Mouse (Mus musculus): Measurements from ENCODE around the gene D430041D05Rik. TPM values are rescaled to one million over a fixed set of nuclear protein-coding genes. Genes with fewer than 3 reads are reported as not detected.

D430041D05Rik gene
- polyA plus RNA-seq, 1 experiment = 18.1 TPM

DNA sequence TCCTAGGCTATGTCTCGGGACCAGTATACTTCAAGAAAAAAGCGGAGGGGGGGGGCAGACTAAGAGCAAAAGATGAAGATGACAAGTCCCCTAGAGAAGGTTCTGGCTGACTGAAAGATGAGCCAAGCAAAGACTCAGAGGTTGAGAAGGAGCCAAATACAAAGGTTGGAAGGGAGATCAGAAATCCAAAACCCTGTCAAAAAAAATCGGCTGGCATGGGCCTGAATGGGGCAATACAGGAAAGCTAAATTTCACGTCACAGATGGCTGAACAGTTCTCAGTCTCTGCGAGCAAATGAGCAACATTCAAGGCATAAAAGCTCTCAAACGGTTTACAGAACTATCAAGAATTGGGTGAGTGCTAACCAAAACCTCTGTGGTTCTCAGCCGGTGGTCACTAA, 2.5 kb downstream of the D430041D05Rik start:
- no peak for DNase-seq (ENCODE audit: low read depth)
- TF ChIP-seq CTCF (IDR thresholded peaks at IDR 0.05; ENCODE audit: borderline replicate concordance, extremely low read depth, insufficient read depth, insufficient read length) (no peak), POLR2A (IDR thresholded peaks at IDR 0.05; ENCODE audit: borderline replicate concordance, extremely low read depth, insufficient read depth, insufficient read length, poor library complexity, severe bottlenecking) (no peak)

DNA sequence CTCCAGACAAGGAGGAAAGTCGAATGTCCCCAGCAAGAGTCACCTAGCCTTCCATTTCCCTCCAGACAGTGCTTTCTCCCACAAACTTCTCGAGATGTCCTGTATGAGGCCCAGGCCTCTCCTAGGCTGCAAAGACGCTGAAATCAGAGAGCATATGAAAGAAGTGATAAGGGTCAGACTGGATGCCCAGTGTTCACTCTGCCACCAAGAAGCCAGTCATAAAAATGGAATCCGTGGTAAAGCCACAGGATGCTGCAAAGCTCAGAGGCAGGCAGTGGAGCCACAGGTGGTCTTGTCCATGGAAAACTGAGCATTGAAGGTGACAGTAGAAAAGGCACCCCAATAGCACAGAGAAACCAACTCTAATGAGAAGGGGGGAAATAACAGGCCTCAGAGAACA, 2.9 kb downstream of the D430041D05Rik start:
- no peak for DNase-seq (ENCODE audit: low read depth)
- no peak for TF ChIP-seq CTCF (IDR thresholded peaks at IDR 0.05; ENCODE audit: borderline replicate concordance, extremely low read depth, insufficient read depth, insufficient read length)
- no peak for TF ChIP-seq POLR2A (IDR thresholded peaks at IDR 0.05; ENCODE audit: borderline replicate concordance, extremely low read depth, insufficient read depth, insufficient read length, poor library complexity, severe bottlenecking)

DNA sequence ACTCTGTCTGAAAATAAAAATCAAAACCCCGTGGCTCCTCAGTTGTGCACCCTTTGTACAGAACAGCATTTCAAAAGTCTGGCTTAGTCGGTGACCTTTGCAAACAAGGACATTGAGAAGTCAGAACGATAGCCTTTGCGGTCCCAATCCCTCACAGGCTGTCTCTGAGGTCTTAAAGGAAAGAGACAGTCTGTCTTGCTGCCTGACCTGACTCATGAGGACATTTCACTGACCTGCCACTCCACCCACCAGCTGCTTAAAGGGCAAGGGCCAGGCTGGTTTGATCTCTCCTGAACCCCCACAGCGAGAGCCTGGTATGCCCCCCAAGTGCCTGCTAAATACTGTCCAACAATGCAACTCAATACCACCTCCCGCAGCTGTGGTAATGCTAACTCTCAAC, 6.8 kb downstream of the D430041D05Rik start:
- no peak for DNase-seq (ENCODE audit: low read depth)
- TF ChIP-seq CTCF (IDR thresholded peaks at IDR 0.05; ENCODE audit: borderline replicate concordance, extremely low read depth, insufficient read depth, insufficient read length) = no peak
- no peak for TF ChIP-seq POLR2A (IDR thresholded peaks at IDR 0.05; ENCODE audit: borderline replicate concordance, extremely low read depth, insufficient read depth, insufficient read length, poor library complexity, severe bottlenecking)

DNA sequence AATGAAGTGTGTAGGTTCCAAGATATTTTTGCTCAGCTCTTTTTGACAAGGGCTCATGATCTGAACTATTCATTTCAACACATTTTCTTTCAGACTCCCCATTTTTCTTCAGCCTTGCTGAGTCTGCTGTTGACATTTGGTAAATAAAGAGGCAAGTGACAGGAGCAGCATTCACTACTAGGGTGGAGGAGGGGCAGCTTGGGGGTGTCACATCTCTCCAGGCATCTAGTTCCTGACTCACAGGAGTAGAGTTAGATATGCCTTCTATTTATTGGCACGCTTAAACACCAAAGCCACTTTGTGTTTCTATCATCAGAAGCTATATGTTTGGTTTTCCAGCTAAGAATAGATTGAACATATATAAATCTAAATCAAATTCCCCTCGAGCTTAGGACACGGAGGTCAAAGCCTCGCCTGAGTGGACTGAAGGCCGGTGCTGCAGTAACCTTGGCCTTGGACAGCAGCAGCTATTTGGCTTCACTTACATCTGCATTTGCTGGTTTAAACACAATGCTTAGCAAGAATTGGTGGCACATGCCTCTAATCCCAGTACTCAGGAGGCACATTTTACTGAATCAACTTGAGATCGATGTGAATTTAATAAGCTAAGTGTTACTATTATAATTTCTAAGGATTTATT, 12.0 kb downstream of the D430041D05Rik start:
- no peak for DNase-seq (ENCODE audit: low read depth)
- TF ChIP-seq POLR2A (IDR thresholded peaks at IDR 0.05; ENCODE audit: borderline replicate concordance, extremely low read depth, insufficient read depth, insufficient read length, poor library complexity, severe bottlenecking) (no peak), CTCF (IDR thresholded peaks at IDR 0.05; ENCODE audit: borderline replicate concordance, extremely low read depth, insufficient read depth, insufficient read length) (no peak)

DNA sequence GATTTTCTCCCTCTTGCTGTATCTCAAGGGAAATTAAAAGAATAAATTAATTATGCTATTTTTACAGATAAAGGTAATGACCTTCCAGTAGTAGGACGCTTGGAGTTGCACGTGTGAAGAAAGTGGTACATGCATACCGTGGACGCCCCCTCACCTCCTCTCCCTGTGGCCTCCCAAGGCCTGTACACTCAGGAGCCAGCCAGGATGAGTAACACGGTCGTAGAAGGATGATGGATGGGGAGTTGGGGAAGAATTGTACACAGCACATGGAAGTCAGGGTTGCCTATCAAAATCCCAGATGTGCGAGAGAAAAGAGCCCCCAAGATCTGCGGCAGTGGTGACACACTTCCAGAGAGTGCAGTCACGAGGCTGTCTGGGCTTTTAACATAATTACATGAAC, 14.9 kb downstream of the D430041D05Rik start:
- DNase-seq (ENCODE audit: low read depth) = no peak
- TF ChIP-seq CTCF (IDR thresholded peaks at IDR 0.05; ENCODE audit: borderline replicate concordance, extremely low read depth, insufficient read depth, insufficient read length) = no peak
- no peak for TF ChIP-seq POLR2A (IDR thresholded peaks at IDR 0.05; ENCODE audit: borderline replicate concordance, extremely low read depth, insufficient read depth, insufficient read length, poor library complexity, severe bottlenecking)

DNA sequence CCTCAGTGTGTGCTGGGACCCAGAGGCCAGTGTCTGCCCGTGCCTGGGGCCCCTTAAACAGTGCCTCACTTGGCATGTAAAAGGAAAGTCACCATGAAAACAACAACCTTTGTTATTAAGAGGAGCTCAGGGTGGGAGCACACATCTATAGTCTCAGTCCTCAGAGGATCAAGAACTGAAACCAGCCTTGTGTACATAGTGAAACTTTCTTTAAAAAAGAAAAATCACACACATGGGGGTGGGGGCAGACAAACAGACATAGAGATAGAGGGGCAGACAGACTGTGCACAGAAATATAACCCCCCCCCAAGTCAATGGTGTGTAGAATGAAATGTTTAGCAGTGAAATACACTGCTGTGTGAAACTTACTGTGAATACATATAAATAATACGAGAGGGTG, 16.0 kb downstream of the D430041D05Rik start:
- TF ChIP-seq POLR2A (IDR thresholded peaks at IDR 0.05; ENCODE audit: borderline replicate concordance, extremely low read depth, insufficient read depth, insufficient read length, poor library complexity, severe bottlenecking) (no peak), CTCF (IDR thresholded peaks at IDR 0.05; ENCODE audit: borderline replicate concordance, extremely low read depth, insufficient read depth, insufficient read length) (no peak)
- DNase-seq (ENCODE audit: low read depth) = no peak

DNA sequence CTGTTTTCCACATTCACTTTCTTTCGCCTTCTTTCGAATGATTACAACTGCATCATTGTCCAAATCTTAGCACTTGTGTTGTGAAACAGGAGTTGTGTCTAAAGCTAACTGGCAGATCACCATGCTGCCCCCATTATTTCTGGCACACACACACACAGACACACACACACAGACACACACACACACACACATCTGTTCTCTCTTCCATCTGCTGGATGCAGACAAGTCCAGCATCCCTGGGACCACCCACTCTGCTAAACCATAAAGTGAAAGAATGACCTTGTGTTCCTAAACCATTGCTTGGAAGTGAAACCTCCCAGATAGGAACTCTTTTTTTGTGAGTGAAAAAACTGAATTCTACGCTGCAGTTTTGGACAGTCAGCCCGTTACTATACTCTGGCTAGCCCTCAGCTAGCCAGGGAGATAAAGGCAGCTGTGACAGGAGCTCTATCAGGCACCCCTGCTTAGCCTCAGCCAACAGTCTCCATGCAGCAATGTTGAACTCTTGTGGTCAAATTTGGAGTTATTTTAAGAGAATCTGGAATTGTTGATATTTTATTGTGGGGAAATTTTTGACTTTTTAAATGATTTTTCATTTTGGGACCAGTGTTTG, 18.0 kb downstream of the D430041D05Rik start:
- no peak for DNase-seq (ENCODE audit: low read depth)

DNA sequence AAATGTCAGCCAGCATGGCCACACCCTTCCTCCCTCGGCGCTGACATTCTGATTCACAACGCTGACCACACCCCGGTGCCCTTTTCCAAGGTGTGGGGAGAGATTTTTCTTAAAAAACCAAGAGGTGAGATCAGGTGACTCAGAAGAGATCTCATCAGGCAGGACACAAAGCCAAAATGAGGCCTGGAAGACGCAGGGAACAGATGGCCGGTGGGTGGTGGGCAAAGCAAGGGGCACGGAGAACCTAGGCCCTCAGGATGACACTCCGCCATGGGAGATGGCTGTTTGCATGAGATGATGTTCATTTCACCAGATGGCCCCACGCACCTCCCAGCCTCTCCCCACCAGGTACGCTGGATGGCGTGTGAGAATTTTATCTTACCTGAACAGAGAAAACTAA, 21.6 kb downstream of the D430041D05Rik start:
- DNase-seq (ENCODE audit: low read depth) = no peak
- TF ChIP-seq CTCF (IDR thresholded peaks at IDR 0.05; ENCODE audit: borderline replicate concordance, extremely low read depth, insufficient read depth, insufficient read length) (no peak), POLR2A (IDR thresholded peaks at IDR 0.05; ENCODE audit: borderline replicate concordance, extremely low read depth, insufficient read depth, insufficient read length, poor library complexity, severe bottlenecking) (no peak)

More for the DNA sequence above, 18.0 kb downstream of the D430041D05Rik start:
- TF ChIP-seq POLR2A (IDR thresholded peaks at IDR 0.05; ENCODE audit: borderline replicate concordance, extremely low read depth, insufficient read depth, insufficient read length, poor library complexity, severe bottlenecking) (no peak), CTCF (IDR thresholded peaks at IDR 0.05; ENCODE audit: borderline replicate concordance, extremely low read depth, insufficient read depth, insufficient read length) (no peak)

DNA sequence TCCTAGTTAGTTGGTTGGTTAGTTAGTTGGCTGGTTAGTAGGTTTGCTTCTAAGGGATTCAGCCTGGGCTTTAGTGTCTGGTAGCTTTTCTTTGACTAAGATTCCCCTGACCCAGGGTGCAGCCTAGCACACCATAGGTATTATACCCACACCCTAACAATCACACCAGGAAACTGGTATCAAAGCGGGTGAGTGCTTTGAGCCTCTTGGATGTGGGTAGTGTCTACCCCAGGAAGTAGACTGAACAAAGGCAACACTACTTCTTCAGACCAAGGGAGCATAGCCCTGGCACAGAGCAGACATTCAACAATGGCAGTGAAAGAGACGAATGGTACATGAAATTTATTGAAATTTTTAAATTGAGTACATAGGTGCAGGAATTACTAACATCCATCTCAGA, 24.9 kb downstream of the D430041D05Rik start:
- TF ChIP-seq POLR2A (IDR thresholded peaks at IDR 0.05; ENCODE audit: borderline replicate concordance, extremely low read depth, insufficient read depth, insufficient read length, poor library complexity, severe bottlenecking) = no peak
- no peak for TF ChIP-seq CTCF (IDR thresholded peaks at IDR 0.05; ENCODE audit: borderline replicate concordance, extremely low read depth, insufficient read depth, insufficient read length)
- no peak for DNase-seq (ENCODE audit: low read depth)

DNA sequence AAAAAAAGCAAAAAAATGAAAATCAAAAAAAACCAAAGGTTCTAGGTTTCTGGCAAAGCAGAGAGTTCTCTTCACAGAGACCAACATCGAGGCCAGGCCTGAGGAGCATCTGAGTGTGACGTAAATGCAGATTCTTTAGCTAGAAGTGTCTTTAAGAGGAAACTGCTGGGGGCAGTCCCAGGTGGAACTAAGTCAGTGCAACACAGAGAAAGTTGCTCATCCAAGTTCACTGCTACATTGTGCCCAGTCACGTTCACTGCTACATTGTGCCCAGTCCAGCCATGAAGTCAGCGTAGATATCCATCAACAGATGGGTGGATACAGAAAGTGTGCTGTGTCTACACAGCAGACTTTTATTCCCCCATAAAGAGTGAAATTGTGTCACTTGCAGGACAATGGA, 27.2 kb downstream of the D430041D05Rik start:
- DNase-seq (ENCODE audit: low read depth) = no peak
- TF ChIP-seq CTCF (IDR thresholded peaks at IDR 0.05; ENCODE audit: borderline replicate concordance, extremely low read depth, insufficient read depth, insufficient read length) = no peak
- TF ChIP-seq POLR2A (IDR thresholded peaks at IDR 0.05; ENCODE audit: borderline replicate concordance, extremely low read depth, insufficient read depth, insufficient read length, poor library complexity, severe bottlenecking) = no peak

DNA sequence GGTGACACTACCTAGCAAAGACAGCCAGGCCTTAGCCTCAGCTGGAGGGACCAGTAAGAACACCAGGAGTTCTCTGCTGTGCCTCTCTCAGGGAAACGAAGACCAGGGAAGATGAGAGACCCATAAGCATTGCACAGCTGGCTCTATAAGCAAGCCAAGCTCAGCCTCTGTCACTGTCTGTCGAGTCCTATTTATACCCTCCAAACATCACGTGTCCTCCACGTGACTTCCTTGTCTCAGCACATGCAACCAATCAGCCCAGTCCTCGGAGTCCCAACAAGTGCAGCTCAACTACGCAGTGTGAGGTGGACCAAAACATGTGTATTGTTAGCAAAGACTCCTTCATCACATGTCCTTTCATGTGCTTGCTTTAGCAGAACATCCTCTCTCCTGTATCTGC, 28.0 kb downstream of the D430041D05Rik start:
- no peak for TF ChIP-seq CTCF (IDR thresholded peaks at IDR 0.05; ENCODE audit: borderline replicate concordance, extremely low read depth, insufficient read depth, insufficient read length)
- TF ChIP-seq POLR2A (IDR thresholded peaks at IDR 0.05; ENCODE audit: borderline replicate concordance, extremely low read depth, insufficient read depth, insufficient read length, poor library complexity, severe bottlenecking) = no peak
- no peak for DNase-seq (ENCODE audit: low read depth)

DNA sequence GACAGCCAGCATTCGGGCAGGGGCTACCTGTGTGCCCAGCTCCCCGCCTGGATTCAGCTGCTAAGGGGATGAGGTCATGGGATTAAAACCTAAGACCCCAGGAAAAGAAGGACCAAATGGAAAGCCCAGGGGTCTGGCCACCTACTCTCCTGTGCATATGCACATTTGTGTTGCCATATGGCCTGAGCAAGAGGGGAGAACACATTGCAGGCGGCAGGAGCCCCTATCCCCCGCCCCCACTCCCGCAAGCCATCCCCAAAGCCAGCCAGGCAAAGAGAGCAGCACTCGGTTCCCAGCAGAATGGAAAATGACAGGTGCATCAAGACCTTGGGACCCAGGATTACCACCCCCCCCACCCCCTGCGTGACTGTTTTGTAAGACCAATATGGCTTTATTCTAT, 31.5 kb downstream of the D430041D05Rik start:
- DNase-seq (ENCODE audit: low read depth) = peak; percentile 40
- TF ChIP-seq CTCF (IDR thresholded peaks at IDR 0.05; ENCODE audit: borderline replicate concordance, extremely low read depth, insufficient read depth, insufficient read length) = no peak
- TF ChIP-seq POLR2A (IDR thresholded peaks at IDR 0.05; ENCODE audit: borderline replicate concordance, extremely low read depth, insufficient read depth, insufficient read length, poor library complexity, severe bottlenecking) = no peak
